Mouse (Mus musculus): Measurements from ENCODE around the gene Hist1h2be. TPM values are rescaled to one million over a fixed set of nuclear protein-coding genes. Genes with fewer than 3 reads are reported as not detected.
"Not testable (repeated sequence)": the region's sequence is repeated elsewhere in the genome, so short reads cannot be mapped to it uniquely, and the experiment has no call there.

The Hist1h2be gene
- polyA plus RNA-seq, 1 experiment from 2014 or later, result 3.1 TPM

- Histone ChIP-seq H3K4me1 (ENCODE audit: control insufficient read depth, insufficient read depth, low read length) (0 out of 2 replicates have a peak, but pooled peaks cover 6% of the 10 kb centered on the region), H3K36me3 (ENCODE audit: control insufficient read depth, insufficient read depth, low read length) (no peaks in the 10 kb centered on the region), H3K9ac (ENCODE audit: low read depth, low read length) (peak within 1 kb of the TSS; percentile 80), H3K27ac (ENCODE audit: low read depth, low read length) (peak within 1 kb of the TSS; percentile 94), H3K4me2 (replicated peaks; ENCODE audit: low read depth, low read length) (peak within 1 kb of the TSS; percentile 60), H3K9me3 (ENCODE audit: control insufficient read depth, low read length) (no peaks in the 10 kb centered on the region), H3K27me3 (ENCODE audit: control insufficient read depth, insufficient read depth, low read length) (no peaks in the 10 kb centered on the region), H3K4me3 (ENCODE audit: low read length) (peak within 1 kb of the TSS; percentile 54)
- peak; percentile 66 for ATAC-seq (ENCODE audit: low FRiP score, low TSS enrichment)
- under 1% methylated on average over 18 of the region's 18 CpGs for WGBS
These were observed 45.6 kb downstream of the Hist1h2be start, which contains the start of gene Hist1h3d for GRCm38 (mm10) chr13:23575271-23575851. Gene Hist1h3d, plus strand, starts transcription at chr13:23575763.

- WGBS, result 4% methylated on average over 7 of the region's 39 CpGs
- not testable (repeated sequence) for H3K36me3 ChIP-seq (ENCODE audit: control insufficient read depth, insufficient read depth, low read length); ATAC-seq (ENCODE audit: low FRiP score, low TSS enrichment); H3K9me3 ChIP-seq (ENCODE audit: control insufficient read depth, low read length); H3K4me1 ChIP-seq (ENCODE audit: control insufficient read depth, insufficient read depth, low read length); H3K27me3 ChIP-seq (ENCODE audit: control insufficient read depth, insufficient read depth, low read length)
- H3K27ac ChIP-seq (ENCODE audit: low read depth, low read length), result peak overlapping the region; percentile 94
- peak overlapping the region; percentile 82 for H3K9ac ChIP-seq (ENCODE audit: low read depth, low read length)
- peak overlapping the region; percentile 46 for H3K4me2 ChIP-seq (replicated peaks; ENCODE audit: low read depth, low read length)
- peak overlapping the region; percentile 54 for H3K4me3 ChIP-seq (ENCODE audit: low read length)
These were observed 46.3 kb downstream of the Hist1h2be start for GRCm38 (mm10) chr13:23574546-23575170.

- WGBS, result under 1% methylated on average over 30 of the region's 42 CpGs
- ATAC-seq (ENCODE audit: low FRiP score, low TSS enrichment), result peak; percentile 92
These were observed 46.9 kb downstream of the Hist1h2be start, which contains the start of the genes Hist1h2bf and Hist1h2ad for GRCm38 (mm10) chr13:23573898-23574524. Gene Hist1h2bf, minus strand, starts transcription at chr13:23574196. Gene Hist1h2ad, plus strand, starts transcription at chr13:23574381.

GRCm38 (mm10) chr13:23573034-23573897 is 47.7 kb downstream of the Hist1h2be start:
- not testable (repeated sequence) for H3K9me3 ChIP-seq (ENCODE audit: control insufficient read depth, low read length); H3K4me1 ChIP-seq (ENCODE audit: control insufficient read depth, insufficient read depth, low read length); H3K36me3 ChIP-seq (ENCODE audit: control insufficient read depth, insufficient read depth, low read length); H3K27me3 ChIP-seq (ENCODE audit: control insufficient read depth, insufficient read depth, low read length); ATAC-seq (ENCODE audit: low FRiP score, low TSS enrichment)
- WGBS, result 12% methylated on average over 17 of the region's 20 CpGs
- H3K4me3 ChIP-seq (ENCODE audit: low read length), result peak overlapping the region; percentile 43
- H3K27ac ChIP-seq (ENCODE audit: low read depth, low read length), result peak overlapping the region; percentile 92
- H3K9ac ChIP-seq (ENCODE audit: low read depth, low read length), result peak overlapping the region; percentile 82
- H3K4me2 ChIP-seq (replicated peaks; ENCODE audit: low read depth, low read length), result peak overlapping the region; percentile 69

More at GRCm38 (mm10) chr13:23573898-23574524, 46.9 kb downstream of the Hist1h2be start, which contains the start of the genes Hist1h2bf and Hist1h2ad:
- H3K4me1 ChIP-seq (ENCODE audit: control insufficient read depth, insufficient read depth, low read length); H3K36me3 ChIP-seq (ENCODE audit: control insufficient read depth, insufficient read depth, low read length); H3K27me3 ChIP-seq (ENCODE audit: control insufficient read depth, insufficient read depth, low read length); H3K9me3 ChIP-seq (ENCODE audit: control insufficient read depth, low read length): not testable (repeated sequence)
- Histone ChIP-seq H3K4me2 (replicated peaks; ENCODE audit: low read depth, low read length) (peak within 1 kb of the TSS; percentile 69), H3K27ac (ENCODE audit: low read depth, low read length) (peak within 1 kb of the TSS; percentile 94), H3K9ac (ENCODE audit: low read depth, low read length) (peak within 1 kb of the TSS; percentile 82), H3K4me3 (ENCODE audit: low read length) (peak within 1 kb of the TSS; percentile 54)

GRCm38 (mm10) chr13:23572218-23573033 is 48.5 kb downstream of the Hist1h2be start:
- Histone ChIP-seq H3K27ac (ENCODE audit: low read depth, low read length) (peak overlapping the region; percentile 92), H3K4me2 (replicated peaks; ENCODE audit: low read depth, low read length) (peak overlapping the region; percentile 69), H3K27me3 (ENCODE audit: control insufficient read depth, insufficient read depth, low read length) (no peaks in the 10 kb centered on the region), H3K4me3 (ENCODE audit: low read length) (peak overlapping the region; percentile 43), H3K36me3 (ENCODE audit: control insufficient read depth, insufficient read depth, low read length) (no peaks in the 10 kb centered on the region), H3K9me3 (ENCODE audit: control insufficient read depth, low read length) (no peaks in the 10 kb centered on the region), H3K4me1 (ENCODE audit: control insufficient read depth, insufficient read depth, low read length) (0 out of 2 replicates have a peak, but pooled peaks cover 6% of the 10 kb centered on the region), H3K9ac (ENCODE audit: low read depth, low read length) (peak overlapping the region; percentile 82)
- 27% methylated on average over 2 of the region's 2 CpGs for WGBS
- no peak for ATAC-seq (ENCODE audit: low FRiP score, low TSS enrichment)

- not testable (repeated sequence) for H3K4me1 ChIP-seq (ENCODE audit: control insufficient read depth, insufficient read depth, low read length); H3K9me3 ChIP-seq (ENCODE audit: control insufficient read depth, low read length); ATAC-seq (ENCODE audit: low FRiP score, low TSS enrichment); H3K36me3 ChIP-seq (ENCODE audit: control insufficient read depth, insufficient read depth, low read length); H3K27me3 ChIP-seq (ENCODE audit: control insufficient read depth, insufficient read depth, low read length)
- peak overlapping the region; percentile 92 for H3K27ac ChIP-seq (ENCODE audit: low read depth, low read length)
- under 1% methylated on average over 13 of the region's 34 CpGs for WGBS
- peak overlapping the region; percentile 69 for H3K4me2 ChIP-seq (replicated peaks; ENCODE audit: low read depth, low read length)
- H3K4me3 ChIP-seq (ENCODE audit: low read length), result peak overlapping the region; percentile 43
- peak overlapping the region; percentile 82 for H3K9ac ChIP-seq (ENCODE audit: low read depth, low read length)
These were observed 49.3 kb downstream of the Hist1h2be start for GRCm38 (mm10) chr13:23571504-23572217.

GRCm38 (mm10) chr13:23571022-23571503 is 49.9 kb downstream of the Hist1h2be start, which contains the start of the genes Hist1h2ae and Hist1h2bg:
Gene Hist1h2ae, minus strand, starts transcription at chr13:23571220.
Gene Hist1h2bg, plus strand, starts transcription at chr13:23571396.
- peak within 1 kb of the TSS; percentile 82 for H3K9ac ChIP-seq (ENCODE audit: low read depth, low read length)
- H3K36me3 ChIP-seq (ENCODE audit: control insufficient read depth, insufficient read depth, low read length), result no peaks in the 10 kb centered on the region
- H3K4me2 ChIP-seq (replicated peaks; ENCODE audit: low read depth, low read length), result peak within 1 kb of the TSS; percentile 69
- H3K4me1 ChIP-seq (ENCODE audit: control insufficient read depth, insufficient read depth, low read length), result 0 out of 2 replicates have a peak, but pooled peaks cover 3% of the 10 kb centered on the region
- no peaks in the 10 kb centered on the region for H3K9me3 ChIP-seq (ENCODE audit: control insufficient read depth, low read length)
- no peaks in the 10 kb centered on the region for H3K27me3 ChIP-seq (ENCODE audit: control insufficient read depth, insufficient read depth, low read length)
- H3K27ac ChIP-seq (ENCODE audit: low read depth, low read length), result peak within 1 kb of the TSS; percentile 92
- peak within 1 kb of the TSS; percentile 43 for H3K4me3 ChIP-seq (ENCODE audit: low read length)
- under 1% methylated on average over 18 of the region's 18 CpGs for WGBS
- ATAC-seq (ENCODE audit: low FRiP score, low TSS enrichment), result peak; percentile 93

Data from kidney, embryonic 14.5 days (tissue).